Mouse (Mus musculus) neutrophil, adult 59 days (primary cell): ENCODE measurements around the gene Smad1. TPM values are rescaled to one million over a fixed set of nuclear protein-coding genes. Genes with fewer than 3 reads are reported as not detected.

ENCODE experiments used
- total RNA-seq, 2 experiments: library from RNA; stranded (reverse); gene quantifications; 1 replicate in 1 of 2; 2 replicates in 1 of 2; pipeline ENCODE4 v1.2.4; 2023

The Smad1 gene
- 1 to 10 TPM; 7.5 to 8.8 TPM for total RNA-seq

GRCm38 (mm10) chr8:79398994-79399650 is at the start of gene Smad1:
TSS of gene Smad1 (minus strand) at chr8:79399518.

GRCm38 (mm10) chr8:79294610-79295275 is 104.6 kb downstream of the Smad1 start, which contains the start of gene Mmaa:
TSS of gene Mmaa (minus strand) at chr8:79294937.

Other genes with a start within 250 kb of the Smad1 start
- gene 1700011L22Rik, start 150.9 kb downstream of the Smad1 start, total RNA-seq = not detected
- gene Mmaa, start 104.6 kb downstream of the Smad1 start, total RNA-seq = 1 to 10 TPM; 4.2 to 6.0 TPM
- 10 to 100 TPM; 25.5 to 29.3 TPM for gene Otud4, start 240.1 kb upstream of the Smad1 start, total RNA-seq